Mouse (Mus musculus) intestine, embryonic 14.5 days (tissue): ENCODE measurements at regions not wholly inside any gene's neighbourhood (a gene's known extent, or its start where the extent isn't known, plus 50 kb on each side); places are given as distances from the start of the nearest gene placed in this dataset.
"Not testable (repeated sequence)": the region's sequence is repeated elsewhere in the genome, so short reads cannot be mapped to it uniquely, and the experiment has no call there.

ENCODE experiments used
- ATAC-seq: fragments of 200-750 bp; cut with Nextera tagmentation; replicated peaks from 2 replicates; pipeline ENCODE4 v1.8.0; 2017; ENCODE audit warnings: low read depth, moderate number of reproducible peaks, moderate TSS enrichment, moderate library complexity; ENCODE audit not compliant: low FRiP score, low TSS enrichment
- DNase-seq: peaks from one replicate; pipeline ENCODE4 v3.0.0-alpha.2; 2018; ENCODE audit warnings: low spot score
- H3K27ac ChIP-seq: fragments of 300-500 bp; sonication (generic); 2 replicates; pipeline ENCODE4 v1.5.1; 2014; ENCODE audit warnings: low read depth, mild to moderate bottlenecking, control low read depth
- H3K27me3 ChIP-seq: fragments of 300-500 bp; sonication (generic); replicated peaks from 2 replicates; pipeline ENCODE4 v1.6.1; 2014; ENCODE audit warnings: low read length, control low read depth; ENCODE audit not compliant: control insufficient read depth, insufficient read depth
- H3K36me3 ChIP-seq: fragments of 300-500 bp; sonication (generic); 2 replicates; pipeline ENCODE4 v1.6.1; 2014; ENCODE audit warnings: low read length, control low read depth; ENCODE audit not compliant: control insufficient read depth, insufficient read depth
- H3K4me1 ChIP-seq: fragments of 300-500 bp; sonication (generic); replicated peaks from 2 replicates; pipeline ENCODE4 v1.6.1; 2014; ENCODE audit warnings: low read length, control low read depth, mixed read lengths; ENCODE audit not compliant: control insufficient read depth, insufficient read depth
- H3K4me2 ChIP-seq: fragments of 300-500 bp; sonication (generic); 2 replicates; pipeline ENCODE4 v1.6.1; 2014; ENCODE audit warnings: low read length
- H3K4me3 ChIP-seq: fragments of 300-500 bp; sonication (generic); 2 replicates; pipeline ENCODE4 v1.5.1; 2014; ENCODE audit warnings: low read depth, low read length, control low read depth, mixed read lengths
- H3K9ac ChIP-seq: fragments of 300-500 bp; sonication (generic); 2 replicates; pipeline ENCODE4 v1.6.1; 2014; ENCODE audit warnings: mild to moderate bottlenecking, low read length
- H3K9me3 ChIP-seq: fragments of 300-500 bp; sonication (generic); 2 replicates; pipeline ENCODE4 v1.6.1; 2016; ENCODE audit warnings: low read length, control low read depth; ENCODE audit not compliant: control insufficient read depth
- WGBS: fragments of 180-500 bp; shearing (Covaris S2); extraction: QIAGEN DNeasy Blood & Tissue Kit; methylation state at CpG from one replicate; pipeline ENCODE4 v1.1.7; 2014; 5-methylcytosine and 5-hydroxymethylcytosine counted together

GRCm38 (mm10) chr4:55243091-55244058 is 106.5 kb upstream of the Rad23b start:
- no peak overlapping the region for H3K9ac ChIP-seq
- no peaks in the 10 kb centered on the region for H3K9me3 ChIP-seq
- no peaks in the 10 kb centered on the region for H3K27me3 ChIP-seq
- no peak overlapping the region for H3K27ac ChIP-seq
- H3K36me3 ChIP-seq, result no peaks in the 10 kb centered on the region
- no peak overlapping the region for H3K4me2 ChIP-seq
- DNase-seq, result no peak
- no peak overlapping the region for H3K4me3 ChIP-seq
- ATAC-seq, result no peak
- 73% methylated on average over 14 of the region's 14 CpGs for WGBS
- H3K4me1 ChIP-seq, result no peaks in the 10 kb centered on the region

GRCm38 (mm10) chr4:55245789-55246188 is 104.1 kb upstream of the Rad23b start:
- 88% methylated on average over 10 of the region's 10 CpGs for WGBS

GRCm38 (mm10) chr4:55250334-55250733 is 99.5 kb upstream of the Rad23b start:
- Histone ChIP-seq H3K4me2 (no peak overlapping the region), H3K9ac (no peak overlapping the region), H3K4me3 (no peak overlapping the region), H3K27me3 (no peaks in the 10 kb centered on the region), H3K4me1 (no peaks in the 10 kb centered on the region), H3K36me3 (no peaks in the 10 kb centered on the region), H3K9me3 (no peaks in the 10 kb centered on the region), H3K27ac (no peak overlapping the region)
- ATAC-seq (no peak), DNase-seq (no peak)
- 41% methylated on average over 3 of the region's 3 CpGs for WGBS

More at GRCm38 (mm10) chr4:55245789-55246188, 104.1 kb upstream of the Rad23b start:
- H3K27me3 ChIP-seq, result no peaks in the 10 kb centered on the region
- H3K4me1 ChIP-seq, result no peaks in the 10 kb centered on the region
- no peak overlapping the region for H3K4me2 ChIP-seq
- no peak for ATAC-seq
- no peak overlapping the region for H3K27ac ChIP-seq
- H3K4me3 ChIP-seq, result no peak overlapping the region
- no peaks in the 10 kb centered on the region for H3K9me3 ChIP-seq
- H3K9ac ChIP-seq, result no peak overlapping the region
- DNase-seq, result no peak
- H3K36me3 ChIP-seq, result no peaks in the 10 kb centered on the region

- no peak overlapping the region for H3K4me2 ChIP-seq
- no peak overlapping the region for H3K27ac ChIP-seq
- H3K27me3 ChIP-seq, result no peaks in the 10 kb centered on the region
- DNase-seq, result no peak
- no peak overlapping the region for H3K4me3 ChIP-seq
- no peak for ATAC-seq
- H3K4me1 ChIP-seq, result no peaks in the 10 kb centered on the region
- WGBS, result 82% methylated on average over 5 of the region's 5 CpGs
- no peaks in the 10 kb centered on the region for H3K36me3 ChIP-seq
- no peak overlapping the region for H3K9ac ChIP-seq
- H3K9me3 ChIP-seq, result no peaks in the 10 kb centered on the region
Observed at GRCm38 (mm10) chr4:55251546-55251945, 98.3 kb upstream of the Rad23b start.

- WGBS, result 75% methylated on average over 8 of the region's 8 CpGs
- DNase-seq (no peak), ATAC-seq (no peak)
- Histone ChIP-seq H3K4me3 (no peak overlapping the region), H3K36me3 (no peaks in the 10 kb centered on the region), H3K27ac (no peak overlapping the region), H3K27me3 (no peaks in the 10 kb centered on the region), H3K4me1 (no peaks in the 10 kb centered on the region), H3K9me3 (no peaks in the 10 kb centered on the region), H3K9ac (no peak overlapping the region), H3K4me2 (no peak overlapping the region)
Observed at GRCm38 (mm10) chr4:55253769-55254168, 96.1 kb upstream of the Rad23b start.

- Histone ChIP-seq H3K36me3 (no peaks in the 10 kb centered on the region), H3K9me3 (no peaks in the 10 kb centered on the region), H3K4me1 (no peaks in the 10 kb centered on the region), H3K4me2 (no peak overlapping the region), H3K27ac (no peak overlapping the region), H3K4me3 (no peak overlapping the region), H3K27me3 (no peaks in the 10 kb centered on the region), H3K9ac (no peak overlapping the region)
- DNase-seq (no peak), ATAC-seq (no peak)
- 73% methylated on average over 8 of the region's 8 CpGs for WGBS
Observed at GRCm38 (mm10) chr4:55271965-55272630, 77.7 kb upstream of the Rad23b start.

GRCm38 (mm10) chr4:55276300-55276952 is 73.4 kb upstream of the Rad23b start:
- no peaks in the 10 kb centered on the region for H3K9me3 ChIP-seq
- H3K4me2 ChIP-seq, result no peak overlapping the region
- no peak overlapping the region for H3K4me3 ChIP-seq
- ATAC-seq (no peak), DNase-seq (no peak)
- 24% methylated on average over 5 of the region's 5 CpGs for WGBS
- H3K36me3 ChIP-seq, result no peaks in the 10 kb centered on the region
- H3K27ac ChIP-seq, result no peak overlapping the region
- no peaks in the 10 kb centered on the region for H3K4me1 ChIP-seq
- no peak overlapping the region for H3K9ac ChIP-seq
- H3K27me3 ChIP-seq, result no peaks in the 10 kb centered on the region

- 83% methylated on average over 8 of the region's 8 CpGs for WGBS
- ATAC-seq, result not testable (repeated sequence)
Observed at GRCm38 (mm10) chr4:55279351-55279750, 70.5 kb upstream of the Rad23b start.

More at GRCm38 (mm10) chr4:55279351-55279750, 70.5 kb upstream of the Rad23b start:
- H3K27me3 ChIP-seq, H3K9ac ChIP-seq, H3K36me3 ChIP-seq, H3K4me1 ChIP-seq, H3K4me2 ChIP-seq, DNase-seq, H3K9me3 ChIP-seq, H3K4me3 ChIP-seq, H3K27ac ChIP-seq: not testable (repeated sequence)
